Mouse (Mus musculus): ENCODE measurements around the gene Gm37419. TPM values are rescaled to one million over a fixed set of nuclear protein-coding genes. Genes with fewer than 3 reads are reported as not detected.

Gm37419 gene
- not detected for total RNA-seq (2022)

- DNase-seq, result peak; percentile 82
Measured at GRCm38 (mm10) chr16:23988466-23989208, at the start of gene Gm37419, which contains the start of gene Bcl6. Gene Gm37419, plus strand, starts transcription at chr16:23988482. Gene Bcl6, minus strand, starts transcription at chr16:23988852.

GRCm38 (mm10) chr16:23944801-23945200, 43.5 kb upstream of the Gm37419 start:
- no peak for DNase-seq

- no peak for DNase-seq
Measured at GRCm38 (mm10) chr16:23947654-23948053, 40.6 kb upstream of the Gm37419 start.

GRCm38 (mm10) chr16:23952101-23952727, 36.1 kb upstream of the Gm37419 start:
- DNase-seq, result no peak

GRCm38 (mm10) chr16:23953189-23953958, 34.9 kb upstream of the Gm37419 start:
- no peak for DNase-seq

GRCm38 (mm10) chr16:23953959-23954260, 34.4 kb upstream of the Gm37419 start:
- DNase-seq, result no peak

GRCm38 (mm10) chr16:23958938-23959337, 29.3 kb upstream of the Gm37419 start:
- no peak for DNase-seq

- DNase-seq, result no peak
Measured at GRCm38 (mm10) chr16:23962401-23962800, 25.9 kb upstream of the Gm37419 start.

- DNase-seq, result no peak
Measured at GRCm38 (mm10) chr16:23963896-23964668, 24.2 kb upstream of the Gm37419 start.

- DNase-seq, result no peak
Measured at GRCm38 (mm10) chr16:23964706-23965367, 23.4 kb upstream of the Gm37419 start.

GRCm38 (mm10) chr16:23966066-23966465, 22.2 kb upstream of the Gm37419 start:
- DNase-seq, result no peak

GRCm38 (mm10) chr16:23967301-23967700, 21.0 kb upstream of the Gm37419 start:
- no peak for DNase-seq

GRCm38 (mm10) chr16:23968888-23969287, 19.4 kb upstream of the Gm37419 start:
- DNase-seq, result no peak

GRCm38 (mm10) chr16:23969919-23970318, 18.4 kb upstream of the Gm37419 start:
- no peak for DNase-seq

GRCm38 (mm10) chr16:23972126-23972740, 16.0 kb upstream of the Gm37419 start:
- no peak for DNase-seq

- DNase-seq, result no peak
Measured at GRCm38 (mm10) chr16:23972901-23973300, 15.4 kb upstream of the Gm37419 start.

GRCm38 (mm10) chr16:23973635-23974367, 14.5 kb upstream of the Gm37419 start:
- no peak for DNase-seq

- no peak for DNase-seq
Measured at GRCm38 (mm10) chr16:23976196-23976595, 12.1 kb upstream of the Gm37419 start.

- DNase-seq, result no peak
Measured at GRCm38 (mm10) chr16:23977732-23978131, 10.6 kb upstream of the Gm37419 start.

GRCm38 (mm10) chr16:23978495-23978894, 9.8 kb upstream of the Gm37419 start:
- DNase-seq, result no peak

- DNase-seq, result no peak
Measured at GRCm38 (mm10) chr16:23979446-23979845, 8.8 kb upstream of the Gm37419 start.
